Mouse (Mus musculus) forebrain, postnatal 0 days (tissue): ENCODE data around the gene Mfap3. TPM values are rescaled to one million over a fixed set of nuclear protein-coding genes. Genes with fewer than 3 reads are reported as not detected.

ENCODE experiments used
- ATAC-seq: fragments of 200-750 bp; cut with Nextera tagmentation; 2 replicates; pipeline ENCODE4 v1.8.0; 2017; ENCODE audit warnings: mild to moderate bottlenecking, moderate library complexity
- DNase-seq: peaks from one replicate; pipeline ENCODE4 v3.0.0-alpha.2; 2015
- H3K27ac ChIP-seq: fragments of 300-500 bp; sonication (generic); 2 replicates; pipeline ENCODE4 v1.5.1; 2014; ENCODE audit warnings: low read depth, mild to moderate bottlenecking, antibody characterized with exemption, low read length, moderate library complexity, mixed read lengths
- H3K27me3 ChIP-seq: fragments of 300-500 bp; sonication (generic); 2 replicates; pipeline ENCODE4 v1.6.1; 2014; ENCODE audit warnings: mild to moderate bottlenecking, low read length, mixed read lengths; ENCODE audit not compliant: insufficient read depth
- H3K36me3 ChIP-seq: fragments of 300-500 bp; sonication (generic); 2 replicates; pipeline ENCODE4 v1.6.1; 2014; ENCODE audit warnings: mild to moderate bottlenecking, moderate library complexity; ENCODE audit not compliant: insufficient read depth
- H3K4me1 ChIP-seq: fragments of 300-500 bp; sonication (generic); 2 replicates; pipeline ENCODE4 v1.6.1; 2014; ENCODE audit warnings: antibody characterized with exemption; ENCODE audit not compliant: insufficient read depth
- H3K4me2 ChIP-seq: fragments of 300-500 bp; sonication (generic); 2 replicates; pipeline ENCODE4 v1.6.1; 2014; ENCODE audit warnings: low read depth, mild to moderate bottlenecking, moderate library complexity
- H3K4me3 ChIP-seq: fragments of 300-500 bp; sonication (generic); 2 replicates; pipeline ENCODE4 v1.5.1; 2014; ENCODE audit warnings: low read depth, low read length, mixed read lengths
- H3K9ac ChIP-seq: fragments of 300-500 bp; sonication (generic); 2 replicates; pipeline ENCODE4 v1.6.1; 2014; ENCODE audit warnings: mild to moderate bottlenecking
- H3K9me3 ChIP-seq: fragments of 300-500 bp; sonication (generic); 2 replicates; pipeline ENCODE4 v1.6.1; 2016; ENCODE audit warnings: low read length
- CTCF ChIP-seq: sonication (generic); IDR thresholded peaks from 2 replicates; pipeline ENCODE4 v1.5.1; 2016; ENCODE audit warnings: antibody characterized with exemption, control low read depth, low read depth
- WGBS: fragments of 180-500 bp; shearing (Covaris S2); extraction: QIAGEN DNeasy Blood & Tissue Kit; methylation state at CpG from one replicate; pipeline ENCODE4 v1.1.7; 2014; 5-methylcytosine and 5-hydroxymethylcytosine counted together
- polyA plus RNA-seq: library from polyadenylated mRNA; unstranded; fragments of >200 nt; fragmentation: Nextera tagmentation; extraction: Ambion mirVana; gene quantifications from 2 replicates; pipeline ENCODE4 v1.2.1, GENCODE M21; 2015
- total RNA-seq: library from RNA; depleted of rRNA; stranded (reverse); fragments of >200 nt; gene quantifications from 2 replicates; pipeline ENCODE4 v1.2.3, GENCODE M21; 2014

Gene Mfap3
- total and polyA plus RNA-seq, 2 experiments from 2014 or later = 49.9 to 52.9 TPM

GRCm38 (mm10) chr11:57525900-57526299, 7.4 kb downstream of the Mfap3 start:
- WGBS = 81% methylated on average over 3 of the region's 3 CpGs
- no peak overlapping the region for H3K9ac ChIP-seq
- H3K9me3 ChIP-seq = no peaks in the 10 kb centered on the region
- TF ChIP-seq CTCF = no peak
- no peaks in the 10 kb centered on the region for H3K27me3 ChIP-seq
- no peak for ATAC-seq
- H3K4me3 ChIP-seq = no peak overlapping the region
- H3K27ac ChIP-seq = no peak overlapping the region
- no peak for DNase-seq
- H3K4me1 ChIP-seq = 0 out of 2 replicates have a peak, but pooled peaks cover 14% of the 10 kb centered on the region
- peaks cover 22% of the 10 kb centered on the region for H3K36me3 ChIP-seq
- H3K4me2 ChIP-seq = no peak overlapping the region

- Histone ChIP-seq H3K4me2 (no peak overlapping the region), H3K27me3 (no peaks in the 10 kb centered on the region), H3K9ac (no peak overlapping the region), H3K27ac (no peak overlapping the region), H3K4me1 (peaks cover 24% of the 10 kb centered on the region), H3K36me3 (peaks cover 22% of the 10 kb centered on the region), H3K9me3 (no peaks in the 10 kb centered on the region), H3K4me3 (no peak overlapping the region)
- DNase-seq (no peak), ATAC-seq (no peak)
- TF ChIP-seq CTCF = no peak
- WGBS = 62% methylated on average over 4 of the region's 4 CpGs
Observed at GRCm38 (mm10) chr11:57527506-57527905, 9.0 kb downstream of the Mfap3 start.

- Histone ChIP-seq H3K27me3 (no peaks in the 10 kb centered on the region), H3K9me3 (no peaks in the 10 kb centered on the region), H3K4me3 (no peak overlapping the region), H3K27ac (no peak overlapping the region), H3K36me3 (peaks cover 25% of the 10 kb centered on the region), H3K4me2 (no peak overlapping the region), H3K9ac (no peak overlapping the region), H3K4me1 (peaks cover 16% of the 10 kb centered on the region)
- ATAC-seq = no peak
- no peak for TF ChIP-seq CTCF
- no peak for DNase-seq
- 90% methylated on average over 3 of the region's 3 CpGs for WGBS
Observed at GRCm38 (mm10) chr11:57529111-57529510, 10.6 kb downstream of the Mfap3 start.

- H3K4me1 ChIP-seq = peaks cover 16% of the 10 kb centered on the region
- peak; percentile 76 for DNase-seq
- no peak for TF ChIP-seq CTCF
- H3K27me3 ChIP-seq = no peaks in the 10 kb centered on the region
- no peak overlapping the region for H3K4me3 ChIP-seq
- H3K9ac ChIP-seq = no peak overlapping the region
- H3K4me2 ChIP-seq = no peak overlapping the region
- no peaks in the 10 kb centered on the region for H3K9me3 ChIP-seq
- H3K36me3 ChIP-seq = peaks cover 28% of the 10 kb centered on the region
- WGBS = 10% methylated on average over 11 of the region's 11 CpGs
- peak overlapping the region; percentile 79 for H3K27ac ChIP-seq
- peak; percentile 93 for ATAC-seq
Observed at GRCm38 (mm10) chr11:57531300-57531950, 13.0 kb downstream of the Mfap3 start.

GRCm38 (mm10) chr11:57532306-57532705, 13.8 kb downstream of the Mfap3 start:
- peaks cover 16% of the 10 kb centered on the region for H3K4me1 ChIP-seq
- H3K4me3 ChIP-seq = no peak overlapping the region
- H3K27me3 ChIP-seq = no peaks in the 10 kb centered on the region
- WGBS = 87% methylated on average over 4 of the region's 4 CpGs
- H3K36me3 ChIP-seq = peaks cover 28% of the 10 kb centered on the region
- H3K9ac ChIP-seq = no peak overlapping the region
- ATAC-seq (no peak), DNase-seq (no peak)
- no peak overlapping the region for H3K4me2 ChIP-seq
- H3K27ac ChIP-seq = peak overlapping the region; percentile 79; the same call in 1 of the 2 replicates
- TF ChIP-seq CTCF = no peak
- no peaks in the 10 kb centered on the region for H3K9me3 ChIP-seq

GRCm38 (mm10) chr11:57535912-57536311, 17.4 kb downstream of the Mfap3 start:
- Histone ChIP-seq H3K9me3 (no peaks in the 10 kb centered on the region), H3K4me3 (no peak overlapping the region), H3K9ac (no peak overlapping the region), H3K4me2 (no peak overlapping the region), H3K36me3 (peaks cover 6% of the 10 kb centered on the region; the same call in 1 of the 2 replicates), H3K27ac (no peak overlapping the region), H3K4me1 (peaks cover 19% of the 10 kb centered on the region), H3K27me3 (no peaks in the 10 kb centered on the region)
- no peak for DNase-seq
- TF ChIP-seq CTCF = no peak
- ATAC-seq = no peak
- 69% methylated on average over 5 of the region's 5 CpGs for WGBS

- TF ChIP-seq CTCF = peak; percentile 19; the same call in 1 of the 2 replicates
- no peak for DNase-seq
- Histone ChIP-seq H3K4me1 (0 out of 2 replicates have a peak, but pooled peaks cover 4% of the 10 kb centered on the region), H3K4me3 (no peak overlapping the region), H3K4me2 (no peak overlapping the region), H3K27me3 (no peaks in the 10 kb centered on the region), H3K36me3 (no peaks in the 10 kb centered on the region), H3K27ac (no peak overlapping the region), H3K9ac (no peak overlapping the region), H3K9me3 (no peaks in the 10 kb centered on the region)
- 67% methylated on average over 5 of the region's 5 CpGs for WGBS
- no peak for ATAC-seq
Observed at GRCm38 (mm10) chr11:57539841-57540418, 21.5 kb downstream of the Mfap3 start.
